Mouse (Mus musculus): Measurements from ENCODE around the gene Yars. TPM values are rescaled to one million over a fixed set of nuclear protein-coding genes. Genes with fewer than 3 reads are reported as not detected.
"Not testable (repeated sequence)": the region's sequence is repeated elsewhere in the genome, so short reads cannot be mapped to it uniquely, and the experiment has no call there.

Yars gene
- polyA plus RNA-seq, 1 experiment from 2014 or later = 107 TPM

- 95% methylated on average over 6 of the region's 6 CpGs for WGBS
- Histone ChIP-seq H3K36me3 (peaks cover 90% of the 10 kb centered on the region), H3K4me1 (no peaks in the 10 kb centered on the region), H3K27me3 (ENCODE audit: low read depth, poor library complexity, severe bottlenecking) (no peaks in the 10 kb centered on the region), H3K27ac (replicated peaks) (no peak overlapping the region), H3K9me3 (replicated peaks) (no peaks in the 10 kb centered on the region), H3K4me3 (no peak overlapping the region)
- no peak for DNase-seq (ENCODE audit: low spot score)
Observed at GRCm38 (mm10) chr4:129197514-129197913, 8.0 kb downstream of the Yars start.

GRCm38 (mm10) chr4:129204655-129205054 lies 15.1 kb downstream of the Yars start:
- H3K27ac ChIP-seq (replicated peaks) = no peak overlapping the region
- peaks cover 97% of the 10 kb centered on the region for H3K36me3 ChIP-seq
- 95% methylated on average over 10 of the region's 10 CpGs for WGBS
- H3K4me1 ChIP-seq = no peaks in the 10 kb centered on the region
- H3K4me3 ChIP-seq = no peak overlapping the region
- no peak for DNase-seq (ENCODE audit: low spot score)
- no peaks in the 10 kb centered on the region for H3K27me3 ChIP-seq (ENCODE audit: low read depth, poor library complexity, severe bottlenecking)
- H3K9me3 ChIP-seq (replicated peaks) = no peaks in the 10 kb centered on the region

GRCm38 (mm10) chr4:129206792-129207191 lies 17.2 kb downstream of the Yars start:
- H3K4me1 ChIP-seq = no peaks in the 10 kb centered on the region
- DNase-seq (ENCODE audit: low spot score) = no peak
- no peaks in the 10 kb centered on the region for H3K9me3 ChIP-seq (replicated peaks)
- H3K36me3 ChIP-seq = peaks cover 96% of the 10 kb centered on the region
- no peaks in the 10 kb centered on the region for H3K27me3 ChIP-seq (ENCODE audit: low read depth, poor library complexity, severe bottlenecking)
- no peak overlapping the region for H3K27ac ChIP-seq (replicated peaks)
- 93% methylated on average over 8 of the region's 8 CpGs for WGBS
- no peak overlapping the region for H3K4me3 ChIP-seq

DNA sequence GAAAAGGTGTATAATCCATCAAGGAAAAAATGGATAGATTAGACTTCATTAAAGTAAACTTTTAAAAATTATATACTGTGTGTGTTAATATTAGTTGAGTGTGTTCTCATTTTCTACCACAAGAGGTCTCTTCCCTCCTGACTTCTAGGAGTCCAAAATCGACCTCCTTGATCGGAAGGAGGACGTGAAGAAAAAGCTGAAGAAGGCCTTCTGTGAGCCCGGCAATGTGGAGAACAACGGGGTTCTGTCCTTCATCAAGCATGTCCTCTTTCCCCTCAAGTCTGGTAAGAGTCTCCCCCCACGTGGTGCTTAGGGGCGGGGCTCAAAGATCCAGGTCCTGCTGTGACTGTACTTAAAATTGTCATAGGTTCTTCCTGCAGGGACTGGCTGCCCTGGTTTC lies 19.9 kb downstream of the Yars start:
- Histone ChIP-seq H3K27ac (replicated peaks) (no peak overlapping the region), H3K4me1 (no peaks in the 10 kb centered on the region), H3K9me3 (replicated peaks) (no peaks in the 10 kb centered on the region), H3K36me3 (peaks cover 96% of the 10 kb centered on the region), H3K4me3 (no peak overlapping the region), H3K27me3 (ENCODE audit: low read depth, poor library complexity, severe bottlenecking) (no peaks in the 10 kb centered on the region)
- DNase-seq (ENCODE audit: low spot score) = no peak
- 75% methylated on average over 7 of the region's 7 CpGs for WGBS

GRCm38 (mm10) chr4:129211461-129211860 lies 21.9 kb downstream of the Yars start:
- 88% methylated on average over 4 of the region's 4 CpGs for WGBS
- no peak for DNase-seq (ENCODE audit: low spot score)
- Histone ChIP-seq H3K27ac (replicated peaks) (no peak overlapping the region), H3K27me3 (ENCODE audit: low read depth, poor library complexity, severe bottlenecking) (no peaks in the 10 kb centered on the region), H3K9me3 (replicated peaks) (no peaks in the 10 kb centered on the region), H3K4me3 (no peak overlapping the region), H3K4me1 (no peaks in the 10 kb centered on the region), H3K36me3 (peaks cover 98% of the 10 kb centered on the region)

DNA sequence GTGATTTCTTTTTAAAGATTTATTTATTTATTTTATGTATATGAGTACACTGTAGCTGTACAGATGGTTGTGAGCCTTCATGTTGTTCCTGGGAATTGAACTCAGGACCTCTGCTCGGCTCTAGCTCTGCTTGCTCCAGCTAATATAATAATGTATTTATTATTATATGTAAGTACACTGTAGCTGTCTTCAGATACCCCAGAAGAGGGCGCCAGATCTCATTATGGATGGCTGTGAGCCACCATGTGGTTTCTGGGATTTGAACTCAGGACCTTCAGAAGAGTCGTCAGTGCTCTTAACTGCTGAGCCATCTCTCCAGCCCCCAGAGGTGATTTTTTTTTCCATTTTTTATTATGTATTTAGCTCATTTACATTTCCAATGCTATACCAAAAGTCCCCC lies 22.9 kb downstream of the Yars start:
- H3K9me3 ChIP-seq (replicated peaks); H3K4me1 ChIP-seq; H3K27me3 ChIP-seq (ENCODE audit: low read depth, poor library complexity, severe bottlenecking); H3K27ac ChIP-seq (replicated peaks); DNase-seq (ENCODE audit: low spot score); H3K4me3 ChIP-seq: not testable (repeated sequence)
- H3K36me3 ChIP-seq = peaks cover 98% of the 10 kb centered on the region
- WGBS = 72% methylated on average over 3 of the region's 3 CpGs

DNA sequence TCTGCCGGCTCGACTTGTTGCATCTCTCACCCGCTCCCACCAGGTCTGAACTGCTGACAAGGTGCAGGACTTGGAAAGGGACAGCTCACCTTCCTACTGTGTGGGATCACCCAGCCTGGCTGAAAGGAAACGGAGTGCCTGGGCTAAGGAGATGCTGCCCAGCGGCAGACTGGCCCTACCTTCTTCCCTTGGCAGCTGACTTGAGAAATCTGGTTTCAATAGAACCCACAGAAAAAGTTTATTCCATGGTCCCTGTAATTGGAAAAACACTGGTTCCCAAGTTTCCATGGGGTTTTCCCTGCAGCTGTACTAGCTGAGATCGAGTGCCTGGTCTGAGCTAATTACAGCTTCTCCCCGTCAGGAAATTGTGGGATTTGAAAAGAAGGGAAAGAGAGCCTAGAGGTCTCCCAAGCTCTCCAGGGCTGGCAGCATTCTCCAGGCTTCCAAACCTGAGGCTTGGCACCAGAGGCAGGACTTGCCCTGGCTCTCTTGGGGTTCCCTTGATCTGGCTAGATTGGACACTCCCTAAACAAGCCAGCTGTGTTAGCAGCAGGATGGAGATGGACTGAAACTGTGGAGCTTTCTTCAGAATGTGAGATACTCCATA lies 29.1 kb downstream of the Yars start:
- peaks cover 32% of the 10 kb centered on the region for H3K27me3 ChIP-seq (ENCODE audit: low read depth, poor library complexity, severe bottlenecking)
- H3K4me1 ChIP-seq = peaks cover 23% of the 10 kb centered on the region
- no peak overlapping the region for H3K4me3 ChIP-seq
- no peak for DNase-seq (ENCODE audit: low spot score)
- WGBS = 86% methylated on average over 7 of the region's 7 CpGs
- no peak overlapping the region for H3K27ac ChIP-seq (replicated peaks)
- H3K36me3 ChIP-seq = peaks cover 99% of the 10 kb centered on the region
- H3K9me3 ChIP-seq (replicated peaks) = no peaks in the 10 kb centered on the region

- Histone ChIP-seq H3K27me3 (ENCODE audit: low read depth, poor library complexity, severe bottlenecking) (peaks cover 37% of the 10 kb centered on the region), H3K4me1 (peaks cover 28% of the 10 kb centered on the region), H3K9me3 (replicated peaks) (no peaks in the 10 kb centered on the region), H3K36me3 (peaks cover 99% of the 10 kb centered on the region), H3K4me3 (no peak overlapping the region), H3K27ac (replicated peaks) (no peak overlapping the region)
- DNase-seq (ENCODE audit: low spot score) = no peak
- WGBS = 90% methylated on average over 10 of the region's 10 CpGs
Observed at GRCm38 (mm10) chr4:129219198-129219597, 29.6 kb downstream of the Yars start.

GRCm38 (mm10) chr4:129220376-129221089 lies 31.0 kb downstream of the Yars start:
- H3K27me3 ChIP-seq (ENCODE audit: low read depth, poor library complexity, severe bottlenecking) = peaks cover 50% of the 10 kb centered on the region
- peaks cover 97% of the 10 kb centered on the region for H3K36me3 ChIP-seq
- H3K4me1 ChIP-seq = peaks cover 35% of the 10 kb centered on the region
- WGBS = 78% methylated on average over 7 of the region's 7 CpGs
- H3K27ac ChIP-seq (replicated peaks) = no peak overlapping the region
- no peak for DNase-seq (ENCODE audit: low spot score)
- H3K9me3 ChIP-seq (replicated peaks) = no peaks in the 10 kb centered on the region
- no peak overlapping the region for H3K4me3 ChIP-seq

- DNase-seq (ENCODE audit: low spot score) = no peak
- H3K36me3 ChIP-seq = peaks cover 91% of the 10 kb centered on the region
- H3K9me3 ChIP-seq (replicated peaks) = no peaks in the 10 kb centered on the region
- no peak overlapping the region for H3K4me3 ChIP-seq
- H3K4me1 ChIP-seq = peaks cover 43% of the 10 kb centered on the region
- peaks cover 59% of the 10 kb centered on the region for H3K27me3 ChIP-seq (ENCODE audit: low read depth, poor library complexity, severe bottlenecking)
- no peak overlapping the region for H3K27ac ChIP-seq (replicated peaks)
- 72% methylated on average over 23 of the region's 23 CpGs for WGBS
Observed at GRCm38 (mm10) chr4:129221097-129222010, 31.8 kb downstream of the Yars start.

DNA sequence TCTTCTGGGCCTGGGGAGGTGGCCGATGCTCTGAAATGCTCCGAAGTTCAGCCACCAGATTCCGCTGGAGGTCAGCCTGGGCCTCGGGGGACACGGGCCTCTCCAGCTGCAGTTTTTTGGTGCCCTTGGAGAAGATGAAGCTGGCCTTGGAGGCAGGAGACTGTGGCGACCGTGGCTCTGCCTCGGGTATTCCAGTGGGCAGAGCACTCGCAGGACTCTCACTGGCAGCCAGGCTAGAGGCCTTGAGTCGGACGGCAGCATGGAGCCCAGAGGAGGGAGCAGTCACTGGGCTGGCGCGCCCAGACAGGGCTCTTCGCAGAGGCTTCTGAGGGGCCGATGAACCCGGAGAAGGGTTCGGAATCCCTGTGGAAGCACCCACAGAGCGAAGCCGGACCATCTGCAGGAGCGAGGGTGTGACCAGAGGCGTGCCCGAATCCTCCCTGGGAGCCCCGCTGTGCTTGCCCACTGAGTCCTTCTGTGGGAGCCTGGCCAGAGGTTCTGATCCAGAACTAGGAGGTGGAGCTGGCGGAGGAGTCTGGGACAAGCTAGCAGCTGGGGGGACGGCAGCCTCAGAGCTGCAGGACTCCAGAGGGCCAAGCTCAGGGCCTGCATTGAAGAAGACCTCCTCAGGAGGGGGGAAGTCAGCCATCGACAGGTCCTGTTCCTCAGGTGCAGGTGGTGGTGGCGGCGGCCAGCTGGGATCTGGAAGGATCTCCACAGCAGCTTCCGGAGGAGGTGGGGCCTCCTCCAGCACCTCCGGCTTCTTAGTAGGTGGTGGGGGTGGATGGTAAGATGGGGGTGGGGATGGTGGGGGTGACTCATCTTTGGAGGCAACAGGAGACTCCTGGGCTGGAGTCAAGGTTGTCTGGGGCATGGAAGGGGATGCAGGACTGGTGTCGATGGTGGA lies 32.7 kb downstream of the Yars start:
- Histone ChIP-seq H3K36me3 (peaks cover 82% of the 10 kb centered on the region), H3K9me3 (replicated peaks) (no peaks in the 10 kb centered on the region), H3K4me3 (no peak overlapping the region), H3K27me3 (ENCODE audit: low read depth, poor library complexity, severe bottlenecking) (peaks cover 68% of the 10 kb centered on the region), H3K4me1 (peaks cover 53% of the 10 kb centered on the region), H3K27ac (replicated peaks) (no peak overlapping the region)
- DNase-seq (ENCODE audit: low spot score) = no peak
- 65% methylated on average over 31 of the region's 31 CpGs for WGBS
